Mouse (Mus musculus) urinary bladder, adult 18-20 months (tissue): ENCODE measurements around the gene Tex264.

Experiments
- DNase-seq, 2 experiments: peaks; one replicate each; pipeline ENCODE4 v3.0.0; 2022; ENCODE audit warnings: low spot score in 2 of 2, mixed read lengths in 2 of 2

Gene Tex264

GRCm38 (mm10) chr9:106685249-106686101 is at the start of gene Tex264:
Tex264 (minus strand) TSS chr9:106685927.
- peak; percentile 82 to 86 for DNase-seq

DNA sequence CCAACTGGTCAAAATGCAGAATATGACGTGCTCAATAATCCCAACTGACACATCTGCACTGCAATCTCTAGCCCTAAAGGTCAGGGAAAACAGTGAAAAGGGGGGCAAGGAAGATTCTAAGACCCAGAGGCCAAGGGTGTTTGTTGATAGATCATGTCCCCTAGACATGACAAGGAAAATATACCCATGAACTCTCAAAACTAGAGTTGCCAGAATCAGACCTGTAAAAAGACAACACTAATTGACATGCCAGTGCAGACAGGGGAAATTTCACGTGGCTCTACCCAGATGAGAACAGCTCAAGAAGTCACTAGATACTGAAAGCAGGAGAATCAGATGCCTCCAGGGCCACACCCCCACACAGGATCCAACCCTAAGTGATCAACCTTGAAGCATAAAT is 48.0 kb upstream of the Tex264 start:
- no peak for DNase-seq

- no peak for DNase-seq
Measured at GRCm38 (mm10) chr9:106729416-106729815, 43.7 kb upstream of the Tex264 start.

- no peak for DNase-seq
Measured at GRCm38 (mm10) chr9:106726891-106727290, 41.2 kb upstream of the Tex264 start.

GRCm38 (mm10) chr9:106725435-106725834 is 39.7 kb upstream of the Tex264 start:
- no peak for DNase-seq

- DNase-seq = no peak
Measured at GRCm38 (mm10) chr9:106724864-106725263, 39.1 kb upstream of the Tex264 start.

- no peak for DNase-seq
Measured at GRCm38 (mm10) chr9:106716729-106717128, 31.0 kb upstream of the Tex264 start.

DNA sequence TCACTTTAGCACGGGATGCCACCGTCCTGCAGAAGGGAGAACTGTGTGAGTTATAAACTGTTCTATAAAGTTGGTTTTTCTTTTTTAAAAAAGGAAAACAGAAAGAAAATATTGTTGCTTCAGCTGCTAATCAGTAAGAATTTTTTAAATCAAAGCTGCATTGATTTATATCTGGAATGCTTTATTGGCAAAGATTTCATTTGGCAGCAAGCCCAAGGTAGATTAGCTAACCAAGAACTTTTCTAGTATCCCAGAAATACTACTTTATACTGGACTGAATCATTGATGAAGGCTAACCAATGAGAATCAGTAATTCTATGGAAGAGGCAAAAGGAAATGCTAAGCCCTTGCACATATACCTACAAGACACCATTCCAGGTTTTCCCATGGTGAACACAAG is 30.5 kb upstream of the Tex264 start:
- DNase-seq = no peak

DNA sequence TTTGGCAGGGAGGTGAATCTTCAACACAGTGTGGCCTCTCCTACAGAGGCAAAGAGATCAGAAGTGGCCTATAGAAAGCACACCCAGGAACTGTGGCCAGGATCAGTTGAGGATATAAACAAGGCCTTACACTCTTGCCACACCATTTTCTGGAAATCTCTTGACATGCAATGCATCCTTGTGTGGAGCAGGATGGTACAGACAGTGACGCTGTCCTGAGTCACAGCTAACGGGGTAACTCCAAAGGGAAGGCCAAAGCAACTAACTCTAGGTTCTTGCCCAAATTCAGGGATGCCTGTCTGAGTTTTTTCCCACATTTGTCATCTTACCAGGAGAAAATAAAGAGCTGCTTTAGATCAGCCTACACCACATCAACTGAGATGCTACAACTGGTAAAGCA is 26.7 kb upstream of the Tex264 start:
- DNase-seq = no peak

- no peak for DNase-seq
Measured at GRCm38 (mm10) chr9:106692973-106693481, 7.3 kb upstream of the Tex264 start.

- no peak for DNase-seq
Measured at GRCm38 (mm10) chr9:106688834-106689233, 3.1 kb upstream of the Tex264 start.

GRCm38 (mm10) chr9:106686983-106687650 is 1.4 kb upstream of the Tex264 start:
- peak; percentile 48 to 55 for DNase-seq

- peak in 1 of 2 experiments; percentile 14 for DNase-seq
Measured at GRCm38 (mm10) chr9:106684918-106685248, 844 bp downstream of the Tex264 start.

- DNase-seq = no peak
Measured at GRCm38 (mm10) chr9:106684093-106684872, 1.4 kb downstream of the Tex264 start.

DNA sequence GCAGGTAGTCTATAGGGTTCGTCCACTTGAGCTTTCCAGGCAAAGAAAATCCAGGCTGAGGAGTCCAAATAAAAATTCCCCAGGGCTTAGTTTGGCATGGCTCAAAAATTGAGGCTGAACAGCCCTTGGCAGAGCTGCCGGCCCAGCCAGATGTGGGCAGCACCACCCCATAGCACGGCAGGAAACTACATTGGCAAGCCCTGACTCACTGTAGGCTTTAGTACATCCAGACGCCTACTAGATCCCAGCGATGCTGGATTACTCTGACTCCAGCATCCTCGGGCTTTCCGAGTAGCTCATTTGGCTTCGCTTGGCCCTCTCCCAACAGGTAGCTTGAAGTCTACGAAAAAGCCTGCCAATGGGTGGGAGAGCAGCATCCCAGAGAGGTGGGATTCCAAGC is 4.7 kb downstream of the Tex264 start:
- no peak for DNase-seq

DNA sequence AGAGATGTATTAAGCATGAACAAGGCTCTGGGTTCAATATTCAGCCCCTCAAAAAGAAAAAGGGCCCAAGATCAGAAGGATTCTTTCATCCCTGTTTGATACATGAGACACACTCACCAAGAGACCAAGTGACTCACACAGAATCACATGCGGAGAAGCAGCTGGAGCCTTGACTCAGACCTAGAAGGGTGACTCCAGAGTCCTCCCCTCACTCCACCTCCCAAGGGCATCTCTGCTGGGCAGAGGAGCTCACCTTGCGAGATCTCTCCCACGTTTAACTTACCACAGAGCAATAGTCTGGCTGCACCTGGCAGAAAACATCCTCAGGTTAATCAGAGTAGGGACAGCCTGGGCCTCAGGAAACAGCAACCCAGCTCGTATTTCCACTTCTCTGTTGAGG is 7.5 kb downstream of the Tex264 start:
- no peak for DNase-seq

- no peak for DNase-seq
Measured at GRCm38 (mm10) chr9:106677702-106678101, 8.0 kb downstream of the Tex264 start.

GRCm38 (mm10) chr9:106676571-106676970 is 9.2 kb downstream of the Tex264 start:
- no peak for DNase-seq

- DNase-seq = no peak
Measured at GRCm38 (mm10) chr9:106675965-106676364, 9.8 kb downstream of the Tex264 start.

GRCm38 (mm10) chr9:106675480-106675879 is 10.2 kb downstream of the Tex264 start:
- DNase-seq = peak; percentile 62 to 72

GRCm38 (mm10) chr9:106673860-106674259 is 11.9 kb downstream of the Tex264 start:
- no peak for DNase-seq

GRCm38 (mm10) chr9:106664856-106665255 is 20.9 kb downstream of the Tex264 start:
- no peak for DNase-seq
